Mouse (Mus musculus): ENCODE data around the gene Svip. TPM values are rescaled to one million over a fixed set of nuclear protein-coding genes. Genes with fewer than 3 reads are reported as not detected.
A peak's percentile ranks its signal among the peaks of the same experiment; 100 is the strongest.

The Svip gene
- polyA plus RNA-seq, 1 experiment from 2014 or later, result 28.0 TPM

DNA sequence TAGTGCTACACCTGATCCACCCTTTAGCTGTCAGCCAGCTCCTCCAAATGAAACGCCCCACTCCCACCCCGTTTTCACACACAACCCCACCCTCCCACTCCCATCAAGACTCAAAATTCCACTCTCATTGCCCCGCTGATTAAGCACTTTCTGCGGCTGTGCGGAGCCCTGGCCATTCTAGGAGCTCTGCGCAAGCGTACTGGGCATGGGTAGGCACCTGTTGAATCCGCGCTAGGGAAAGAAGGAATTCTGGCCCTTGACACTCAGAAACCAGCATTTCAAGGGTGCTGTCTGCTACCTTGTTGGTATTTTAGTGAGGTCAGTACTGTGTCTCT is 445 bp upstream of the Svip start:
- Histone ChIP-seq H3K4me2 (ENCODE audit: low read depth, low read length) (peak overlapping the region; percentile 63), H3K9me3 (ENCODE audit: control insufficient read depth, low read length) (no peaks in the 10 kb centered on the region), H3K4me1 (ENCODE audit: control insufficient read depth, insufficient read depth, low read length) (0 out of 2 replicates have a peak, but pooled peaks cover 4% of the 10 kb centered on the region), H3K27ac (ENCODE audit: low read depth, low read length) (peak overlapping the region; percentile 22; the same call in 1 of the 2 replicates), H3K9ac (replicated peaks; ENCODE audit: low read depth, low read length) (0 out of 2 replicates have a peak overlapping the region, but pooled peaks have one; percentile 7), H3K27me3 (ENCODE audit: control insufficient read depth, insufficient read depth, low read length) (no peaks in the 10 kb centered on the region), H3K36me3 (ENCODE audit: control insufficient read depth, insufficient read depth, low read length) (no peaks in the 10 kb centered on the region), H3K4me3 (ENCODE audit: low read depth, low read length) (peak overlapping the region; percentile 63)
- no peak; the same call in 1 of the 2 replicates for ATAC-seq (ENCODE audit: low read depth)
- WGBS, result 1% methylated on average over 9 of the region's 9 CpGs

DNA sequence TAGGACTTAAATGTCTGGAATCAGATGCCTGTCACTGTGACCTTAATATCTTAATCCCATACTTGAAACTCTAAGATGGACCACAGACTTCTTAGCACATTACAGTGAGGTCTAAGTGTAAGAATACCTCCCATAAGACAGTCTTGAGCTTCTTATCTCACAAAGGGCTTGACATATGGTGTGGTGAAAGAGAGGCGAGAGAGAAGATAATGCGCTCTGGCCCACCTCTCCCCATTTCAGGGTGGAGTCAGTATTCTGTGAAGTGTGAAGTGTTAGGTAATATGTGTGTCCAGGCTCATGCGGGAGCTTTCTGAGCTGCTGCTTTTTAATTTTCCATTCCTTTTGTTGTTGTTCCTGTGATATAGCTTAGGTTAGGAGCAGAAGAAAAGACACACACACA is 14.8 kb downstream of the Svip start:
- 88% methylated on average over 3 of the region's 3 CpGs for WGBS
- Histone ChIP-seq H3K4me2 (ENCODE audit: low read depth, low read length) (no peak overlapping the region), H3K4me3 (ENCODE audit: low read depth, low read length) (no peak overlapping the region), H3K27me3 (ENCODE audit: control insufficient read depth, insufficient read depth, low read length) (no peaks in the 10 kb centered on the region), H3K36me3 (ENCODE audit: control insufficient read depth, insufficient read depth, low read length) (no peaks in the 10 kb centered on the region), H3K4me1 (ENCODE audit: control insufficient read depth, insufficient read depth, low read length) (no peaks in the 10 kb centered on the region), H3K27ac (ENCODE audit: low read depth, low read length) (no peak overlapping the region), H3K9me3 (ENCODE audit: control insufficient read depth, low read length) (no peaks in the 10 kb centered on the region), H3K9ac (replicated peaks; ENCODE audit: low read depth, low read length) (no peak overlapping the region)
- 0 out of 2 replicates have a peak, but pooled peaks have one; percentile 14 for ATAC-seq (ENCODE audit: low read depth)

DNA sequence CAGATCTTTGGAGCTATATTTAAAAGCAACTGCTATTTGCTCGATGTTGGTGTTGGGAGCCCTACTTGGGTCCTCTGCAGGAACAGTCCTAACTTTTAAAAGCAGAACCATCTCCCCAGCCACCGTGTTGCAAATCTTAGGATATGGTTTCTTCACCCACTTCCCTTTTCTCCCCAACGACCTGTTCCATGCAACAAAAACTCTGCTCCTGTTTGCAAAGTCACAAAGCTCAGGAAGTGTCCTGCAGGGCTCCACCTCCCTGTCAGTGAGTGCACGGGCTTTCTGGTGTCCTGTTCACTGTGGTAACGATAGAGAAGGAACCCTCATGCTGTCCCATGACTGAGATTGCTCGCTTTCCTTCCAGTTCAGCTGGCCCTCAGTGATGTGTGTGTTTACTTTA is 18.9 kb downstream of the Svip start:
- no peaks in the 10 kb centered on the region for H3K27me3 ChIP-seq (ENCODE audit: control insufficient read depth, insufficient read depth, low read length)
- no peak overlapping the region for H3K4me3 ChIP-seq (ENCODE audit: low read depth, low read length)
- no peaks in the 10 kb centered on the region for H3K4me1 ChIP-seq (ENCODE audit: control insufficient read depth, insufficient read depth, low read length)
- H3K9ac ChIP-seq (replicated peaks; ENCODE audit: low read depth, low read length), result no peak overlapping the region
- no peaks in the 10 kb centered on the region for H3K9me3 ChIP-seq (ENCODE audit: control insufficient read depth, low read length)
- no peak overlapping the region for H3K4me2 ChIP-seq (ENCODE audit: low read depth, low read length)
- ATAC-seq (ENCODE audit: low read depth), result no peak
- WGBS, result 63% methylated on average over 6 of the region's 6 CpGs
- H3K36me3 ChIP-seq (ENCODE audit: control insufficient read depth, insufficient read depth, low read length), result no peaks in the 10 kb centered on the region
- no peak overlapping the region for H3K27ac ChIP-seq (ENCODE audit: low read depth, low read length)

DNA sequence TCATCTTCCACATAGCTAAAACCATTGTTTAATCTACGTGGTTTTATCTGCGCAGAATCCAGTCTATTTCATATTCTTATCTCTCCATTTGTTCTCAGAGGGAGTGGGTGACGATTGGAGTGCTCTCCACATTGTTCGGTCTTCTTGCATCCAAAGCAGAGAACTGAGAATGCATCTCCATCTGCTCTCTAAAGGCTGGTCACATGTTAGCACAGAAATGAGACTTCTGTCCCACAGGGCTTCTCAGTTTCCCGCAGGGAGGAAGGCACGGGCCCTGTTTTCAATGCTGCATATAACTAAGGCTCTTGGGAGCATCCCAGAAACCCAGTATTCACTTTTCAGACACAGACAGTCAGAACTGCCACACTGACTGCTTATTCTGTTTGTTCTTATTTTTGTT is 20.1 kb downstream of the Svip start:
- no peaks in the 10 kb centered on the region for H3K36me3 ChIP-seq (ENCODE audit: control insufficient read depth, insufficient read depth, low read length)
- no peaks in the 10 kb centered on the region for H3K4me1 ChIP-seq (ENCODE audit: control insufficient read depth, insufficient read depth, low read length)
- no peak overlapping the region for H3K4me2 ChIP-seq (ENCODE audit: low read depth, low read length)
- H3K9me3 ChIP-seq (ENCODE audit: control insufficient read depth, low read length), result no peaks in the 10 kb centered on the region
- no peak overlapping the region for H3K27ac ChIP-seq (ENCODE audit: low read depth, low read length)
- no peaks in the 10 kb centered on the region for H3K27me3 ChIP-seq (ENCODE audit: control insufficient read depth, insufficient read depth, low read length)
- ATAC-seq (ENCODE audit: low read depth), result no peak
- no peak overlapping the region for H3K9ac ChIP-seq (replicated peaks; ENCODE audit: low read depth, low read length)
- 78% methylated on average over 6 of the region's 6 CpGs for WGBS
- H3K4me3 ChIP-seq (ENCODE audit: low read depth, low read length), result no peak overlapping the region

DNA sequence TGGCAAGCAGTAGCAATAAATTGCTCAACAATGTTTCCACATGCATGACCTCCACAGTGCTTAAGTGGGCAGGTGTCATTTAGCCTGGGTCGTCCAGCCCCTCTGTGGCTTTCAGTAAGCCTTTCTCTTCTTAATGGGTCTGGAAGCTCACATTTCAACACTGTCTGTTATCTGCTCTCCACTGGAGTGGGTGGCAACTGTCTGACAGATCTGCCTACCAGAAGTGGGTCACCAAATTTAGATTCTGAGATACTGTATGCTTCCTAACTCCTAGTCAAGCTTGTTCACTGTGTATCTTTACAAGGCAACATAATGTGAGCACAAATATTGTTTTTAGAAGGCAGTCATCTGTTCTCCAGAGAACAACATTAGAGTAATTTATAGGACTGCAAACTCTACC is 23.5 kb downstream of the Svip start:
- no peak overlapping the region for H3K27ac ChIP-seq (ENCODE audit: low read depth, low read length)
- no peaks in the 10 kb centered on the region for H3K27me3 ChIP-seq (ENCODE audit: control insufficient read depth, insufficient read depth, low read length)
- H3K9me3 ChIP-seq (ENCODE audit: control insufficient read depth, low read length), result no peaks in the 10 kb centered on the region
- no peak overlapping the region for H3K4me3 ChIP-seq (ENCODE audit: low read depth, low read length)
- 9% methylated on average over 1 of the region's 1 CpGs for WGBS
- H3K36me3 ChIP-seq (ENCODE audit: control insufficient read depth, insufficient read depth, low read length), result no peaks in the 10 kb centered on the region
- ATAC-seq (ENCODE audit: low read depth), result no peak
- H3K9ac ChIP-seq (replicated peaks; ENCODE audit: low read depth, low read length), result no peak overlapping the region
- H3K4me2 ChIP-seq (ENCODE audit: low read depth, low read length), result no peak overlapping the region
- no peaks in the 10 kb centered on the region for H3K4me1 ChIP-seq (ENCODE audit: control insufficient read depth, insufficient read depth, low read length)

DNA sequence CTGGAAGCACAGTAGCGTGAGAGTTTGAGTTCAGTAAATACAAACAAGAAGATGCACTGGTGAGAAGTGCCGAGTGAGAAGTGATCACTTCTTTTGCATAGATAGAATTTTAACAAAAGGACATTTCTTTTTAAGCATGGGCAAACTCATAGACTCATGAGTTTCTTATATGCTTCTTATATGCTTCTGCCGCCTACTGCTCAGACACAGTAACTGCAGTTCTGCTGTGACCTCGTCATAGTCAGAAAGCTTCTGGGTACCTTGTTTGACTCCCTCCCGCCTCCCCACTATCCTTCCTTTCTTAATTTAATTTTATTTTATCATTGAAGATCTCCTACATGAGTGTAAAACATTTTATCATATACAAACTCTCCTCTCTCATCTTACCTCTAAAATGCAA is 26.5 kb downstream of the Svip start:
- Histone ChIP-seq H3K36me3 (ENCODE audit: control insufficient read depth, insufficient read depth, low read length) (no peaks in the 10 kb centered on the region), H3K4me2 (ENCODE audit: low read depth, low read length) (no peak overlapping the region), H3K27me3 (ENCODE audit: control insufficient read depth, insufficient read depth, low read length) (no peaks in the 10 kb centered on the region), H3K9me3 (ENCODE audit: control insufficient read depth, low read length) (no peaks in the 10 kb centered on the region), H3K9ac (replicated peaks; ENCODE audit: low read depth, low read length) (no peak overlapping the region), H3K27ac (ENCODE audit: low read depth, low read length) (no peak overlapping the region), H3K4me3 (ENCODE audit: low read depth, low read length) (no peak overlapping the region), H3K4me1 (ENCODE audit: control insufficient read depth, insufficient read depth, low read length) (0 out of 2 replicates have a peak, but pooled peaks cover 3% of the 10 kb centered on the region)
- 50% methylated on average over 5 of the region's 5 CpGs for WGBS
- no peak for ATAC-seq (ENCODE audit: low read depth)

DNA sequence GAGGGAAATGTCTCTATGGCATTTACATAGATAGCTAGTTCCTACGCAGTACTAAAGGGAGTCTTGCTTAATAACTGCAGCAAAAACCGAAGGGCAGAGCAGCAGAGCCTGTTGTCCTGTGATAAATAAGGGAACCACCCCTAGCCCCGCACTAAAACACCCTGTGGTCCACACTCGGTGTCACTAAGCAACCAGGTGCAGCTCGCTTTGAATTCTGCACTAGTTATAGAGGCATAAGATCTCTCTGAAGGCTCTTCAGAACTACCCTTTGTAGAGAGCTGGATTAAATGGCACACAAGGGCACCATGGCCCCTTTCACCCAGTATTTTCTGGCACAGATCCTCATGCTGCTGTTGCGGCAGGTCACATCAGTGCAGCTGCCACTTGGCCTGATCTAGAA is 30.6 kb downstream of the Svip start:
- Histone ChIP-seq H3K27ac (ENCODE audit: low read depth, low read length) (no peak overlapping the region), H3K9me3 (ENCODE audit: control insufficient read depth, low read length) (no peaks in the 10 kb centered on the region), H3K27me3 (ENCODE audit: control insufficient read depth, insufficient read depth, low read length) (no peaks in the 10 kb centered on the region), H3K4me1 (ENCODE audit: control insufficient read depth, insufficient read depth, low read length) (0 out of 2 replicates have a peak, but pooled peaks cover 3% of the 10 kb centered on the region), H3K4me3 (ENCODE audit: low read depth, low read length) (no peak overlapping the region), H3K9ac (replicated peaks; ENCODE audit: low read depth, low read length) (no peak overlapping the region), H3K36me3 (ENCODE audit: control insufficient read depth, insufficient read depth, low read length) (no peaks in the 10 kb centered on the region), H3K4me2 (ENCODE audit: low read depth, low read length) (no peak overlapping the region)
- no peak for ATAC-seq (ENCODE audit: low read depth)
- WGBS, result 49% methylated on average over 6 of the region's 6 CpGs

DNA sequence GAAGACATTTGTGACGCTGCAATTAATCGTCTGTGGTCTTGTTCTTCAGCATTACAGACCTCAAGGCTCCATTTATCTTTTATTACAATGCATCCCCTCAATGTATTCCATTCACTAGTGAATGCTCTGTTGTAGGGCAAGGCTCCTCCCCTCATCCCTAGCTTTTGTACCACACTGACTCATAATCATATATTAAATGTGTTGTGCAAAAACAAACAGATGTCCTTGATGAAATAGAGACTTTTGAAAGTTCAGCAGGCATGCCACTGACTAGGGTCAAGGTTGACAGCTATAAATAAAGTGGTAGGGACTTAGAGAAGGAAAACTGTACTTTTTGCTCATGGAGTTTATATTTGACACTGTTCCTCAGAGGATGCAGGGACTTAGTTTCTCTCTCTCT is 32.3 kb downstream of the Svip start:
- peak; percentile 12; the same call in 1 of the 2 replicates for ATAC-seq (ENCODE audit: low read depth)
- H3K36me3 ChIP-seq (ENCODE audit: control insufficient read depth, insufficient read depth, low read length), result no peaks in the 10 kb centered on the region
- H3K9ac ChIP-seq (replicated peaks; ENCODE audit: low read depth, low read length), result no peak overlapping the region
- H3K9me3 ChIP-seq (ENCODE audit: control insufficient read depth, low read length), result no peaks in the 10 kb centered on the region
- H3K27ac ChIP-seq (ENCODE audit: low read depth, low read length), result no peak overlapping the region
- H3K4me2 ChIP-seq (ENCODE audit: low read depth, low read length), result no peak overlapping the region
- WGBS, result 33% methylated on average over 2 of the region's 2 CpGs
- no peaks in the 10 kb centered on the region for H3K27me3 ChIP-seq (ENCODE audit: control insufficient read depth, insufficient read depth, low read length)
- 0 out of 2 replicates have a peak, but pooled peaks cover 3% of the 10 kb centered on the region for H3K4me1 ChIP-seq (ENCODE audit: control insufficient read depth, insufficient read depth, low read length)
- H3K4me3 ChIP-seq (ENCODE audit: low read depth, low read length), result no peak overlapping the region

DNA sequence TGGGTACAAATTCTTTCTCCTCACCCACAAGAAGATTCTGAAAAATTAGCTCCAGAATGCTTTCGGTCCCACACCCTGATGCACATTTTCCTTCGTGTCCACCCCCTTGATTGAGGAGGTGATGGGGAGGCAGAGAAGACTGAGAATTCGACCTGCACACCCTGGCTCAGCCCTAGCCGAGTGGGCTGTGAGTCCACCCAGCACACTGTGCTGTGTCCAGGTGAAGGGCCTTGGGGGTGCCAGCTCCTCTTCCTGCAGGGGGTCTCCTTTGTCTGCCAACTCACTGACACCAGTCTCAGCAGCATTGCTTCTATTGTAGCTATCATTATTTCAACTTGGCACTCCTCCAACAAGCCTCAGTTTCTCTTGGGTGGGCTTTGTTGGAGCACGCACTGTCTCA is 32.7 kb downstream of the Svip start:
- Histone ChIP-seq H3K27me3 (ENCODE audit: control insufficient read depth, insufficient read depth, low read length) (no peaks in the 10 kb centered on the region), H3K36me3 (ENCODE audit: control insufficient read depth, insufficient read depth, low read length) (no peaks in the 10 kb centered on the region), H3K27ac (ENCODE audit: low read depth, low read length) (no peak overlapping the region), H3K4me2 (ENCODE audit: low read depth, low read length) (no peak overlapping the region), H3K9ac (replicated peaks; ENCODE audit: low read depth, low read length) (no peak overlapping the region), H3K4me1 (ENCODE audit: control insufficient read depth, insufficient read depth, low read length) (0 out of 2 replicates have a peak, but pooled peaks cover 3% of the 10 kb centered on the region), H3K9me3 (ENCODE audit: control insufficient read depth, low read length) (no peaks in the 10 kb centered on the region), H3K4me3 (ENCODE audit: low read depth, low read length) (no peak overlapping the region)
- WGBS, result 55% methylated on average over 5 of the region's 5 CpGs
- peak; percentile 39; the same call in 1 of the 2 replicates for ATAC-seq (ENCODE audit: low read depth)

Data from neural tube, embryonic 14.5 days (tissue).